Mouse (Mus musculus): ENCODE measurements around the gene Mcm6. TPM values are rescaled to one million over a fixed set of nuclear protein-coding genes. Genes with fewer than 3 reads are reported as not detected.

Gene Mcm6
- polyA plus RNA-seq, 1 experiment, result 23.5 TPM

Other genes starting within 250 kb of the Mcm6 start
- gene Ubxn4, start 115.7 kb downstream of the Mcm6 start, polyA plus RNA-seq (2012; rRNA removed), result 13.7 and 20.3 TPM in 2 replicates
- gene Lct, start 31.3 kb downstream of the Mcm6 start, polyA plus RNA-seq (2012; rRNA removed), result 12.1 and 201 TPM in 2 replicates
- gene Dars, start 57.7 kb upstream of the Mcm6 start, polyA plus RNA-seq (2012; rRNA removed), result 9.5 and 10.3 TPM in 2 replicates
- 33.2 and 34.5 TPM in 2 replicates for gene Cxcr4, start 232.6 kb upstream of the Mcm6 start, polyA plus RNA-seq (2012; rRNA removed)

Data from large intestine, adult 2 months (tissue).